Mouse (Mus musculus) heart, adult 2 months (tissue): ENCODE results near the gene Slc35e3. TPM values are rescaled to one million over a fixed set of nuclear protein-coding genes. Genes with fewer than 3 reads are reported as not detected.

Source experiments
- DNase-seq, 2 experiments: peaks; one replicate each; pipeline ENCODE4 v3.0.0; 2021
- H3K27ac ChIP-seq: fragments of 200-600 bp; 2 replicates; pipeline ENCODE4 v1.8.1; 2022
- H3K27me3 ChIP-seq: fragments of 200-500 bp; 2 replicates; pipeline ENCODE4 v1.6.1; 2012; ENCODE audit warnings: mild to moderate bottlenecking, low read length, inconsistent platforms, mixed read lengths; ENCODE audit not compliant: control insufficient read depth, insufficient read depth
- H3K36me3 ChIP-seq: fragments of 200-500 bp; 2 replicates; pipeline ENCODE4 v1.6.1; 2012; ENCODE audit warnings: low read length, inconsistent platforms; ENCODE audit not compliant: control insufficient read depth, insufficient read depth
- H3K4me1 ChIP-seq: fragments of 200-500 bp; 2 replicates; pipeline ENCODE4 v1.6.1; 2011; ENCODE audit warnings: low read length; ENCODE audit not compliant: control insufficient read depth, insufficient read depth
- H3K4me3 ChIP-seq: fragments of 200-600 bp; 2 replicates; pipeline ENCODE4 v1.8.1; 2022
- H3K79me2 ChIP-seq: fragments of 200-500 bp; replicated peaks from 2 replicates; pipeline ENCODE4 v1.6.1; 2012; ENCODE audit warnings: mild to moderate bottlenecking, inconsistent platforms, low read length, moderate library complexity, mixed read lengths; ENCODE audit not compliant: control insufficient read depth, insufficient read depth
- H3K9ac ChIP-seq: fragments of 200-500 bp; 2 replicates; pipeline ENCODE4 v1.6.1; 2012; ENCODE audit warnings: low read depth, mild to moderate bottlenecking, control low read depth, inconsistent platforms, low read length, mixed read lengths
- CTCF ChIP-seq: fragments of 200-600 bp; IDR thresholded peaks from 2 replicates; pipeline ENCODE4 v1.8.1; 2022; ENCODE audit warnings: antibody characterized with exemption, mild to moderate bottlenecking, moderate library complexity
- EP300 ChIP-seq: fragments of 200-500 bp; IDR thresholded peaks from 2 replicates; pipeline ENCODE4 v1.6.1; 2011; ENCODE audit warnings: low read depth, low read length, control low read depth; ENCODE audit not compliant: insufficient read depth
- POLR2A ChIP-seq: fragments of 200-500 bp; IDR thresholded peaks from 2 replicates; pipeline ENCODE4 v1.6.1; 2011; ENCODE audit warnings: mild to moderate bottlenecking, low read depth, low read length, control low read depth; ENCODE audit not compliant: insufficient read depth
- WGBS: fragments of 180-500 bp; shearing (Covaris S2); methylation state at CpG from one replicate; pipeline ENCODE4 v1.1.7; 2018; 5-methylcytosine and 5-hydroxymethylcytosine counted together
- intact Hi-C: fragments of 180-260 bp; cut with DNase I; formaldehyde crosslinking; loops from one replicate; pipeline ENCODE4 v1.15.1; 2025
- polyA plus RNA-seq: library from polyadenylated mRNA; depleted of rRNA; stranded (reverse); fragments of >200 nt; gene quantifications from 2 replicates; pipeline ENCODE4 v1.2.3, GENCODE M21; 2012; rRNA removed
- total RNA-seq, 2 experiments: library from RNA; stranded (reverse); gene quantifications; 2 replicates each; pipeline ENCODE4 v1.2.3; 2021

The Slc35e3 gene
- total and polyA plus RNA-seq, 3 experiments = 5.7 to 8.0 (median 7.4) TPM

- intact Hi-C loops = no loop called here
Observed at GRCm38 (mm10) chr10:117685171-117685848, 60.9 kb downstream of the Slc35e3 start.

DNA sequence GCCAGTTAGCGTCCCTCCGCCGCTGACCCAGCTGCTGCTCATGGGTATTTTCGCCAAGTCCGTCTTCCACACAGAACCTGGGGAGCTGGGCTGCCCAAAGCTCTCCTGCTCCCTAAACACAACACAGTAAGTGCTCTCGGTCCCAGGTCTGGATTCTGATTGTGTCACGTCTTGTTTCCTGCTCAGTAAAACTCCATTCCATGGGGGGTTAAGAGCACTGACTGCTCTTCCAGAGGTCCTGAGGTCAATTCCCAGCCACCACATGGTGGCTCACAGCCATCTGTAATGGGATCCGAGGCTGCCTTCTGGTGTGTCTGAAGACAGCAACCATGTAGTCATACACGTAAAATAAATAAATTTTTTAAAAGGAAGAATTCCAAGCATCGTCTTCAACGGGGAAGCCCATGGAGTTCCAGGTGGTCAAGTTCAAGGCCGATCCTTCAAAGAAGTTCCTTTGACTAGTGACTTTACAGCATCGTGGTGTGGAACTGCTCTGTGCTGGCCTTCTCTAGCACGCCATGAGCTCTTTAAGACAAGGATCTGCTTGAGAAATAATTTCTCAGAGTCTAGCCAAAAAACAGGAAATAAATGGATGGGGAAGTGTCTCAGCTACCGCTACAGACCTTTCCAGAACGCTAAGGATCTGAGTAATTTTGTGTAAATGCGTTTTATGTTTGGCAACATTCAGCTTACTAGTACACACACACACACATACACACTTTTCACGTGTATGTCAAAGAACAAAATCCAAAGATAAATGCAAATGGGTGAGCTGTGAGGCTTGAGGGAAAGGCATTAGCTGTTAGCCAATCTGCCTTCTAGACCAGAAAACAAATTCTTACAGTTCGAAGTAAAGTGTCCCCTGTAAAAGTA is 61.6 kb downstream of the Slc35e3 start:
- Histone ChIP-seq H3K9ac (no peak overlapping the region), H3K36me3 (no peaks in the 10 kb centered on the region), H3K79me2 (no peaks in the 10 kb centered on the region), H3K27ac (no peak overlapping the region), H3K4me1 (no peaks in the 10 kb centered on the region), H3K27me3 (no peaks in the 10 kb centered on the region), H3K4me3 (no peak overlapping the region)
- intact Hi-C loops = no loop called here
- 79% methylated on average over 19 of the region's 19 CpGs for WGBS
- TF ChIP-seq CTCF = no peak
- TF ChIP-seq EP300 = no peak
- no peak for TF ChIP-seq POLR2A
- no peak for DNase-seq

More at GRCm38 (mm10) chr10:117685171-117685848, 60.9 kb downstream of the Slc35e3 start:
- DNase-seq = no peak
- Histone ChIP-seq H3K4me1 (no peaks in the 10 kb centered on the region), H3K9ac (no peak overlapping the region), H3K27ac (no peak overlapping the region), H3K4me3 (no peak overlapping the region), H3K36me3 (no peaks in the 10 kb centered on the region), H3K27me3 (no peaks in the 10 kb centered on the region), H3K79me2 (no peaks in the 10 kb centered on the region)
- 80% methylated on average over 15 of the region's 15 CpGs for WGBS
- TF ChIP-seq EP300 = no peak
- no peak for TF ChIP-seq CTCF
- no peak for TF ChIP-seq POLR2A

DNA sequence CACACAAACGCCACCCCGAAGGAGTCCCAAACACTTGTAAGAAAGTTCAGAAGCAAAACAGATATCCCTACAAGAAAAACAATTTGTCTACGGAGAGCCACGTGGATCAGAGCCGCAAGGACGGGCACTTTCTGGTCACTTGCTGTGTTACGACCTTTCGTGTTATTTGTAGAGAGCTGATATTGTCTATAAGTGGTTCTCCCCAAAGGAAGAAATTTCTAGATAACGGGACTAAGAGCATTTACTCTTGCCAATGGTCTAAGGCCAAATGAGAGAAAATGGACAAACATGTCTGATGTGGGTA is 62.5 kb downstream of the Slc35e3 start:
- Histone ChIP-seq H3K4me1 (no peaks in the 10 kb centered on the region), H3K36me3 (no peaks in the 10 kb centered on the region), H3K4me3 (no peak overlapping the region), H3K27ac (no peak overlapping the region), H3K9ac (no peak overlapping the region), H3K27me3 (no peaks in the 10 kb centered on the region), H3K79me2 (no peaks in the 10 kb centered on the region)
- intact Hi-C loops = no loop called here
- DNase-seq = no peak
- WGBS = 81% methylated on average over 9 of the region's 9 CpGs
- no peak for TF ChIP-seq POLR2A

Other genes starting within 250 kb of the Slc35e3 start
- gene Cpm, start 116.9 kb downstream of the Slc35e3 start, total RNA-seq = 1 to 10 TPM; 2.8 to 4.0 TPM
- gene Cpm, start 116.9 kb downstream of the Slc35e3 start, polyA plus RNA-seq = 3.5 and 6.6 TPM in 2 replicates
- 10 to 100 TPM; 50.1 to 51.8 TPM for gene Mdm2, start 35.6 kb downstream of the Slc35e3 start, total RNA-seq
- 24.5 and 36.2 TPM in 2 replicates for gene Mdm2, start 35.6 kb downstream of the Slc35e3 start, polyA plus RNA-seq
- 1 to 10 TPM; 7.0 to 8.6 TPM for gene Nup107, start 46.3 kb upstream of the Slc35e3 start, total RNA-seq
- 4.9 and 6.7 TPM in 2 replicates for gene Nup107, start 46.3 kb upstream of the Slc35e3 start, polyA plus RNA-seq
- 10 to 100 TPM; 48.0 to 53.4 TPM for gene Rap1b, start 99.7 kb upstream of the Slc35e3 start, total RNA-seq
- gene Rap1b, start 99.7 kb upstream of the Slc35e3 start, polyA plus RNA-seq = 23.4 and 47.4 TPM in 2 replicates